Mouse (Mus musculus): ENCODE results near the gene Nrp1.
A peak's percentile ranks its signal among the peaks of the same experiment; 100 is the strongest.

Nrp1 gene

GRCm38 (mm10) chr8:128491126-128492067 lies 133.0 kb downstream of the Nrp1 start:
- DNase-seq (ENCODE audit: extremely low read depth, insufficient read length, low spot score), result peak; percentile 9

DNA sequence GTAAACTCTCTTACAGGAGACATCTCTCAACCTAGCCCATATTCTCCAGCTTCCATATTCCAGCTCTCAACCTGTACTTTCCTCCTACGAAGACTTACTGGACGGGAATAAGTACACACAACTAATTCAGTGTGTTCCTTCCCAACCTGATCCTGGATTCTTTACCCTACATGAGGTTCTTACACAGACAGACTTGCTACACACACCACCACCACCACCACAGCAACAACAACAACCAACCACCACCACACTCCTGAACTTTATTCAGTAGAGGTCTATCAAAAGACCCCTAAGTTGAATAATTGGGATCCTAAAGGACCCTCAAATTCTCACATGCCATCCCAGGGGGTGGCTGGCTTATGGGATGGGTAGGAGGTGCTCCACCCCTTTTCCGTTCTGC lies 135.4 kb downstream of the Nrp1 start:
- no peak for DNase-seq (ENCODE audit: extremely low read depth, insufficient read length, low spot score)

- no peak for DNase-seq (ENCODE audit: extremely low read depth, insufficient read length, low spot score)
These were observed 140.4 kb downstream of the Nrp1 start for GRCm38 (mm10) chr8:128498836-128499235.

- DNase-seq (ENCODE audit: extremely low read depth, insufficient read length, low spot score), result no peak
These were observed 145.9 kb downstream of the Nrp1 start for GRCm38 (mm10) chr8:128504136-128504829.

- peak; percentile 16 for DNase-seq (ENCODE audit: extremely low read depth, insufficient read length, low spot score)
These were observed 147.5 kb downstream of the Nrp1 start for GRCm38 (mm10) chr8:128505866-128506265.

GRCm38 (mm10) chr8:128508723-128509122 lies 150.3 kb downstream of the Nrp1 start:
- no peak for DNase-seq (ENCODE audit: extremely low read depth, insufficient read length, low spot score)

GRCm38 (mm10) chr8:128511021-128511420 lies 152.6 kb downstream of the Nrp1 start:
- no peak for DNase-seq (ENCODE audit: extremely low read depth, insufficient read length, low spot score)

DNA sequence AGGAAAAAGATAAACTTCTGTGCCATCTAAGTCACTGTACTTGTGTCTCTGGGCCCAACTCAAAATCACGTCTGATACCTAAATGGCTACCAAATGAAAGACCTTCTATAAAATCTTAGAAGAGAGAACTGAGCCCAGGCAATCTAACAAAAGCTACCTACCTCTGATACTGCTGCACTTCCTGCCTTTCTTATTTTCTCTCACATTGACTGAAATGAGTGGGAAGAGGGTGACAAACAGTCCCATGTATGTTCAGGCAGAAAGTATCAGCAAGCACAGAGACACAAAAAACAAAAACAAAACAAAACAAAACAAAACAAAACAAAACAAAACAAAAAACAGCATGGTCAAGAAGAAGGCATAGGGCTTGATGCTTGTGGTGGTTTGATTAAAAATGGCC lies 153.3 kb downstream of the Nrp1 start:
- no peak for DNase-seq (ENCODE audit: extremely low read depth, insufficient read length, low spot score)

DNA sequence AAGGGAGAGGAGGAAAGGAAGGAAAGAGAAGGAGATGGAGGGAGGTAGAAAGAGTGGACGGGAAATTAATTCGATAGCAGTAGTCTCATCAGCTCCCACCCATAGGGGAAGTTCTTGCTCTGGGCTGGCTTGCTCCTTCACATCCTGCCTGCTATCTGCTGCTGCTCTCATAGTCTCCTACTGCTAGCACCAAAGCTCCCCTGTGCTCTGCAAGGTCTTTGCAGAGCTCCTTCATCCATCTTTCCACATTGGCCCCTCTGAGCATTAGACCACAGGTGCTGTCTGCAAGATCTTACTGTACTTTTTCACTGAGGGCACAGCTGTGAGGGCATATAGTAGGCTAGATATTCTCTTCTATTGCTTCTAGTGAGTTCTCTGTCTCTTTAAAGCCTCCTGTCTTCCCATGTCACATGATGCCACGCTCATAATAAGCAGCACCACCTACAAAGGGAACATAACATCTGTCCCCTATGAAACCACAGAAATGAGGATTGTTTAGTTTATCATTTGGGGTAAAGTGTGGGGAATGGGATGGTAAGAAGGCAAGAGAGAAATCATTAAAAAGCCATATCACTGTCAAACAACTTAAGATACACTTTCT lies 158.5 kb downstream of the Nrp1 start:
- DNase-seq (ENCODE audit: extremely low read depth, insufficient read length, low spot score), result no peak

GRCm38 (mm10) chr8:128517546-128518102 lies 159.2 kb downstream of the Nrp1 start:
- no peak for DNase-seq (ENCODE audit: extremely low read depth, insufficient read length, low spot score)

DNA sequence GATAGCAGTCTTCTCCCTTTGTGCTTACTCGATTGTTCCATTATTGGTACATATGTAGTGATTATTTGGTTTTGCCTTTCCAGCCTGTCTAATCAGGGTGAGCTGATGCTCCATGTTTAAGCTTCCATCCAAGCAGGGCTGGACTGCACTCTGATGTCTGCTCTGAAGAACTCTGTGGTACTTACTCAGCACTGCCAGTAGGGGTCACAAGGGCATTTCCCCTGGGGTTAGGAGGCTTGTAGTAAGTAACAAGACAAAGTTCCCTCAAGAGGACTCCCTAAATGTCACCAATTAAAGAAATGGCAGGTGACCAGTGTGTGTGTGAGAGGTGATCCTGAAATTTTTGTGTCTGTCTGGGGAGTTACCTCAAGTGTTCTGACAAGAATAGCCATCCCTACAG lies 161.0 kb downstream of the Nrp1 start:
- DNase-seq (ENCODE audit: extremely low read depth, insufficient read length, low spot score), result no peak

- DNase-seq (ENCODE audit: extremely low read depth, insufficient read length, low spot score), result peak; percentile 6
These were observed 165.4 kb downstream of the Nrp1 start for GRCm38 (mm10) chr8:128523825-128524224.

DNA sequence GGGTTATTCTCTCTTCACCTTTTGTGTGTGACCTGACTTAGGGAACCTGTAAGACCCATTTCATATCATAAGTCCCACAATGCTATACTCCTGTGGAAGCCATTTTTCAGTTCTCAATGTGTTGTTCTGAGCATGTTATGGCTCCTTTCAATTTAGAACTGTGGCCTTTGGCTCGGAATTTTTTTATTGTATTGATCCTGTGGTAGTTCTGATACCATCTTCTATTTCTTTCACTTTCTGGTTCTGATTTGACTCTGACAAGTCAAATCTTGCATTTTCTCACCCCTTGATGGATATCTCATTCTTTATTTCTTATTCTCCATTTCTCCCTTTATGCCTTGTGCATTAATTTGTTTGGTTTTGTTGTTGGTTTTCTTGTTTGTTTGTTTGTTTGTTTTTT lies 167.5 kb downstream of the Nrp1 start:
- DNase-seq (ENCODE audit: extremely low read depth, insufficient read length, low spot score), result no peak

DNA sequence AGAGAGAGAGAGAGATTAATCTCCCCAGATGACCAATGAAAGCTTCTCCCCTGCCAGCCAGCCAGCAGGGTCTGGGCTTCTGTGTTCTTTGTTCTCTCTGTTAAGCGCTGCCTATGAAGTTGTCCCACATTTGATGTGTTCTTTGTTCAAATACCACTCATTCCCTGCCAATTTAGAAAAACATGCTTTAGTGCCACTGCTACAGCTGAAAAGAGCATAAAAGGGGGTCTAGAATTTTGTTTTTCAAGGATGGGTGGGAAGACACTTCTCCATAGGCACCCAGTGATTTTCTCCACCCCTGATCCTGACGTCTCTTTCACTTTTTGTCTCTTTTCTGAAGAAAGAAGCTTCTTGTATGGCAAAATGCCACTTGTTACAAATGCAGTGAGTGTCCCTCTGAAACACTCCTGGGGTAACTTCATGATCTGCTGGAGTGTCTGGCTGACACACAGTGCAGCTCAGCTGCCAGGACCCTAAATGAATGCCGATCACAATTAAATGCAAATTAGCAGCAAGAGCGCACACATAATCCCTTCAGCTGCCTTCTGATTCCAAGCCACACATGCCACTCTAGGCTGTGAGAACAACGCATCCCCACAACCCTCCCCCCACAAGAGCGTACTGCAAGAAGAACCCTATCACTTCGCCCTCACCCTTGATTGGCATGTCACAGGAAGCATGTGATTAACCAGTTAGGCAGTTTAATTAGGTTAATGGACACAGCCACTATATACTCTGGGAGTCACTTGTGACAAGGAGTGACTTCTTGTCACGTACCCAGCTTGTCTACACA lies 170.4 kb downstream of the Nrp1 start:
- no peak for DNase-seq (ENCODE audit: extremely low read depth, insufficient read length, low spot score)

DNA sequence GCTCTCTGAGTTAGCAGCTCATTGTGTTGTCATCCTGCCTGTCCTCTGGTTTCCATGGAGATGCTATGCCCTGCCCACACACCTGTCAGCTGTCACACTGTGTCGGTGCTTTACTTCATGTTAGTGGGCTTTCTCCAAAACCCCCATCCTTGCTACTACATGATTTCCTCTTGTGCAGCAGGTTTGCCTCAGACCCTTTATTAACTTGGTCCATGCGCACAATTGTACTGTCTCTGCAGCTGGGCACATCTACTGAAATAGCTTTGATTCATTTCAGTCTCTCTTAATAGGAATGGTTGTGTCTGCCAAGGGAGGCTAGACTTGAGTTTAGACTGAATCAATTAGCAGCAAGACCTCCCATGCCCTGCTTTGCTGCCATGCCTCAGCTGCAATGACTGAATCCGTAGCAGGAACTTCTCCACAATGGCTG lies 176.1 kb downstream of the Nrp1 start:
- DNase-seq (ENCODE audit: extremely low read depth, insufficient read length, low spot score), result no peak

DNA sequence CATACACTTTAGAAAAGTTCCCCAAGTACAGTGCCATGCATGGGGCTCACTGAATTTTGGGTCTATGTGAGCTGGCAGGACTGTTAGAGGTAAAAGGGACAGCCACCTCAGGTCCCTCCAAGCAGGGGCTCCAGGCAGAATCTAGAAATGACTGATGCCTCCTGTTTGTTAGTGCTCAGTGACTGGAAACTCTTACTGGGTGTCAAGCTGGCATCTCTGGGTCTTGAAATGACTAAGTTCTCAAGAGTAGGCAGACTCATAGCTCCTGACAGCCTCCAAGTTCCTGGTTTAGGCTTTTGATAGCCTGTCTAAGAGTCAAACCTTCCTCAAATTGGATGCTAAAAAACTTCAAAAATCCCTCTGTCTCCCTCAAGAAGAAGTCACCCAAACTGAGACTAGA lies 177.3 kb downstream of the Nrp1 start:
- DNase-seq (ENCODE audit: extremely low read depth, insufficient read length, low spot score), result no peak

DNA sequence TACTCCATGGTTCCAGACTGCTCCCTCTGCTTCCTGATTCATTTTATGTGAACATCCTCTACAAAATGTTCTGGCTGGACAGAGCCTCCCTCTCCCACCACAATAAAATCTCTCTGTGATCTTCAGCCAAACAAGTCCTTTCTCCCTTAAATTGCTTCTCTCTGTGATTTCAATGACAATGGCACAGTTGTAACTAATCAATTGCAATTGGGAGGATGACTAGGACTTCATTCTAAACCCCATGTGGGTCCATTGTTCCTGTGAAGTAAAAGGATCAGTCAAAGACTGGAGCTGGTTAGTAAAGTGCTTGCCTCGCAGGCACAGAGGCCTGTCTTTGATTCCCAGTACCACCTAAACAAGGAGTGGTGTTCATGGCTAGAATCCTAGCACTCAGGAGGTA lies 180.0 kb downstream of the Nrp1 start:
- DNase-seq (ENCODE audit: extremely low read depth, insufficient read length, low spot score), result no peak

- no peak for DNase-seq (ENCODE audit: extremely low read depth, insufficient read length, low spot score)
These were observed 183.1 kb downstream of the Nrp1 start for GRCm38 (mm10) chr8:128541355-128542090.

DNA sequence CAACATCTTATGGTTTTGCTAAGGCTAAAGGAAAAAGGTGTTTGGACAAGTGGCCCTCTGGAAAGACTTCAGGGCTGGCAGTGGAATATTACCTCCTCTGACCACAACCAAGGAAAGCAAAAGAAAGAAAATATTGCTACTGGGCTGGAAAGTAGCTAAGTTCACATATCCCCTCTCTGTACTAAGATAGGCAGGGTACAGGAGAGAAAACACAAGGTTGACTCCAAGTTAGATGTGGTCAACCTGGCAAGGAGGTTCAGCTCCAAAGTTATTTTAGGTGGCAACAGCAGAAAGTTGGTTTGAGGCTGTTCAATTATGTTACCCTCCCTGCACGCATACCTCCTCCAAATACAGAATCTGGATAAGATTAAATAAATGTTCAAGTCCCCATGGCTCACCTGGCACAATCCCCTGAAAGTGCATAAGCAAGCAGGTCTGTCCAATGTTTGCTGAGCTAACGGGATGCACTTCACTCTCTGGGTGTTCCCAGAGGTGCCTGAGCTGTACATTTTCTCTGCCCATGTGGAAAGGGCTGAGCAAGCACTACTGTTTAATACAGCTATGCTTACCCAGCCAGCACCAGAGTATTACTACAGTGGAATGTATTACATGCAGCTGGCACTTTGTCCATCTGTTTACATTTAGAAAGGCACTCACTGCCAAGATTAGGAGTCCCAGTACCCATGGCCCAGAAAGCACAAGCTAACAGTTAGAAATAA lies 185.9 kb downstream of the Nrp1 start:
- no peak for DNase-seq (ENCODE audit: extremely low read depth, insufficient read length, low spot score)
